Mouse (Mus musculus) bone marrow, adult 2 months (tissue): Measurements from ENCODE around the gene Tbx10.

Experiments
- CTCF ChIP-seq: fragments of 200-500 bp; IDR thresholded peaks from 2 replicates; pipeline ENCODE4 v1.5.1; 2011; ENCODE audit warnings: low read length, control low read depth; ENCODE audit not compliant: control insufficient read depth, insufficient read depth
- POLR2A ChIP-seq: fragments of 200-500 bp; IDR thresholded peaks from 2 replicates; pipeline ENCODE4 v1.6.1; 2011; ENCODE audit warnings: low read depth, mild to moderate bottlenecking, control low read depth, low read length, borderline replicate concordance; ENCODE audit not compliant: control insufficient read depth

- no peak for TF ChIP-seq CTCF
- TF ChIP-seq POLR2A: no peak
These were observed 16.7 kb upstream of the Tbx10 start for GRCm38 (mm10) chr19:3975866-3976265.
